Mouse (Mus musculus) right cerebral cortex, postnatal 4 days (tissue): ENCODE measurements around the gene Gtf2i.
A peak's percentile ranks its signal among the peaks of the same experiment; 100 is the strongest.
"Not testable (repeated sequence)": the region's sequence is repeated elsewhere in the genome, so short reads cannot be mapped to it uniquely, and the experiment has no call there.

ENCODE experiments used
- DNase-seq: peaks from one replicate; pipeline ENCODE4 v3.0.0-alpha.2; 2022

Gtf2i gene

DNA sequence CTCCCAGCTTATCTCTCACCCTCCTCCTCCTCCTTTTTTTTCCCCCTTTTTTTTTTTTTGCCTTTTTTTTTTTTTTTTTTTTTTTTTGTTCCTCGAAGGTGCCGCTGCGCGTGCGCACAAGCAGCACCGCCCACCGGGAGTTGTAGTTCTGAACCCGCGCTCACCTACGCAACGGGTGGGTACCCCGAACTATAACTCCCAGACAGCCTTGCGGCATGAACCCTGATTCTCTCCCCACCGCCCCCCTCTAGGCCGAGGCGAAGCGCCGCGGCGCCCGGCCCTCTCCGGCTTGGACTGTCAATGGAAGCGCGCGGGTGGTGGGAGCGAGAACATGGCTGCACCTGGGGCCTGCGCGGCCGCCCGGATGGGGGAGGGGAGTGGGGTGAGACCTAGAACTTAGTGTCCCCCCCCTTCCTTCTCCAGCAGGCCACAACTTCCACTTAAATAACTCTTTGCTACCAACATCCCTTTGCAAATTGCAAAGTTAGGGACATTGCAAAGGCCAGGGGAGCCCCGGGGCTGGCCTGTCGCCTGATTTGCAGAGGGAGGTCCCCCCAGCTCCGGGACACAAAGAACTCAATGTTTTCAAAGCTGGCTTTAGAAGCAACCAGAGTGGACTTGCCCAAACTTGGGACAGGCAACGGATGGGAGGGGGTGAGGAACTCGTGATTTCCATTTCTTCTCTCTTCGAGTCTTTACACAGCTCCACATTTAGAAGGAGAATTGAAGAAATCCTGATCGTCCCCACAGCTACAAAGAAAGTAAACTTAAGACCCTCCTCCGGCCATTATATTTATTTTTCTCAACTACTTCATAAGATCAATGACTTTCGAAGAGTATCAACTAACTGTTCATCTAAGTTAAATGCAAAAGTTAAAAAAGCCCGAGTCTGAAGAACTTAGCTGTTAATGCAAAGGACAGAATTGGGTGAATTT lies at the start of gene Gtf2i:
Gene Gtf2i (minus strand): TSS at position 73 of the 935 bp plus-strand sequence.
- peak; percentile 85 for DNase-seq

DNA sequence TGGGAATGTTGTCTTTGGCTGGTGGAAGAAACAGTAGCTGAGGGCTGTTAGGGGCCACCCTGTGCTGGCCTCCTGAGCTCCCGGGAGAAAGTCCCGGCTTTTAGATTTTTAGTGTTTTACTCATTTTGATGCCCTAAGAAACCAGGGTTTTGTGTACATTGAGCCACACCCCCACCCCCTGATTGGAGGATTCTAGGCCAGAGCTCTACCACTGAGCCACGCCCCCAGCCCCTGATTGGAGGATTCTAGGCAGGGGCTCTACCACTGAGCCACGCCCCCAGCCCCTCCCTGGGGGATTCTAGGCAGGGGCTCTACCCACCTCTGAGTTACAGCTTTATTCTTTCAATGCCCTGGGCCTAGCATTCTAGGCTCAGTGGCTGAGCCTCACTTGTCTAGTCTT lies 44.5 kb upstream of the Gtf2i start:
- DNase-seq: no peak

DNA sequence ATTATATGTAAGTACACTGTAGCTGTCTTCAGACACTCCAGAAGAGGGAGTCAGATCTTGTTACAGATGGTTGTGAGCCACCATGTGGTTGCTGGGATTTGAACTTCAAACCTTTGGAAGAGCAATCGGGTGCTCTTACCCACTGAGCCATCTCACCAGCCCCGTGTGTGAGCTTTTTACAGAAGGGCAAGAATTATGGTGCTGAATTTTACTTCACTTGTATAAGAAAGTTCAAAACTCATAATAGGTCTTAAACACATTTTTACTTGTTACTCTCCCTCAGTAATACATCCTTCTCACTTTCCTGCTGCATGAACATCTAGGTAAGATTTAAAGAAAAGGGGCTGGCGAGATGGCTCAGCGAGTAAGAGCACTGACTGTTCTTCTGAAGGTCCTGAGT lies 40.8 kb upstream of the Gtf2i start:
- DNase-seq: not testable (repeated sequence)

DNA sequence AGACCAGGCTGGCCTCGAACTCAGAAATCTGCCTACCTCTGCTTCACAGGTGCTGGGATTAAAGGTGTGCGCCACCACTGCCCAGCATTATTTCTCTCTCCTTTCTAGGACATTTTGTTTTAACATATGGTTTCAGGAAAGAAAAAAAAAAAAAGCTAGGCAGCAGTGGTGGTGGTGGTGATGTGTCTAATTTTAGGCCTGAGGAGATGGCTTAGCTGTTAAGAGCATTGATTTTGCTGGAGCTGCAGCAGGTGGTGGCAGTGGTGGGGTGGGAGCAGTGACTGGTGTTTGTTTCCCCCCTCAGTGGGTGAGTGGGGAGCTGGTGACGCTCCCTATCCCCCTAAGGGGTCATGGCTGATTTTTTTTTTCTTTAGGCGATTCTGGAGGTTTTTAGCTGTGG lies 38.6 kb upstream of the Gtf2i start:
- no peak for DNase-seq

DNA sequence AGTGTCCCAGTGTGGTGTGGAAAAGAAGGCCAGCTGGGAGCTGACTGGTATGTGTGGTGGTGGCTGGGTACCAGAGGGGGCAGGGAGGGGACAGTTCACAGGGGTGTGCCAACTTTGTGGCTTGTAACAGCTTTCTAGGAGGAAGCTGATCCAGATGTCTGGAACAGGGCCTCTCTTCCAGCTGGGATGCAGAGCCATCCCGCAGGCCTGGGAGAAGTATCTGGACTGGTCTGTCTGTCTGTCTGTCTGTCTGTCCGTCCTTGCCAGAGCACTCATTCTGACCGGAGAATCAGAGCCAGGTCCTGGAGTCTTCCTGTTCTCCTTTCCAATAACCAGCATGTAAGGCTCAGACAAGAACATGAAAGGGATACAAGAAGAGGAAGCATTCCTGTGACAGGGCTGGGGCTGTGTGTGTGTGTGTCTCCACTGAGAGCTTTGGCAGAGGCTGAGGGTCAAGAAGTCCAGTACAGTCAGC lies 38.0 kb upstream of the Gtf2i start:
- no peak for DNase-seq

DNA sequence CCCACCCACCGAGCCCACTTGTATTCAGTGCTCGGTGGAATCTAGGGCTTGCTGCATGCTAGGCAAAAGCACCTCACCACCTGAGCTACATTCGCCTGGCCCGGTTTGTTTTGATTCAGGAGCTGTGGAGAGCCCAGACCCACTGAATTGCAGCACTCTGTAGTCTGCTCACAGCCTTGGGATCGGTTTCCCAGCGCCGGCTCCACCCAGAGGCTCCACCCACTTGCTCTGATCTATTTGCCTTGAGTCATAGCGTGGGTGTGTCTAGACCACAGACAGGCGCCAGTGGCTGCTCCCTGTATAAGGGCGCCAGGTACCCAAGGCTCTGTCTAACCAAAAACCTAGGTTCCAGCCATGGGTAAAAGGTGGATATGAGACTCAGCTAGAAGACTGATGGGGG lies 36.1 kb upstream of the Gtf2i start:
- DNase-seq: no peak

DNA sequence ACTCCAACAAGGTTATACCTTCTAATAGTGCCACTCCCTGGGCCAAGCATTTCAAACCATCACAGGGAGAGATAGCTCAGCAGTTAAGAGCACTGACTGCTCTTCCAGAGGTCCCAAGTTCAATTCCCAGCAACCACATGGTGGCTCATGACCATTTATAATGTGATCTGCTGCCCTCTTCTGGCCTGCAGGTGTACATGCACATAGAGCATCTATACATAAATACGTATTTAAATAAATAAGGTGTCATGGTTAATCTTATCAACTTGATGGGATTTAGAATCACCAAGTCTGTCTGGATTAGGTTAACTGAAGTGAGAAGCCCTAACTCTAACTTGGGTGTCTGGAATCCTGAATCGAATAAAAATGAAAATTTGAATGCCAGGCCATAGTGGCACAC lies 32.5 kb upstream of the Gtf2i start:
- no peak for DNase-seq

DNA sequence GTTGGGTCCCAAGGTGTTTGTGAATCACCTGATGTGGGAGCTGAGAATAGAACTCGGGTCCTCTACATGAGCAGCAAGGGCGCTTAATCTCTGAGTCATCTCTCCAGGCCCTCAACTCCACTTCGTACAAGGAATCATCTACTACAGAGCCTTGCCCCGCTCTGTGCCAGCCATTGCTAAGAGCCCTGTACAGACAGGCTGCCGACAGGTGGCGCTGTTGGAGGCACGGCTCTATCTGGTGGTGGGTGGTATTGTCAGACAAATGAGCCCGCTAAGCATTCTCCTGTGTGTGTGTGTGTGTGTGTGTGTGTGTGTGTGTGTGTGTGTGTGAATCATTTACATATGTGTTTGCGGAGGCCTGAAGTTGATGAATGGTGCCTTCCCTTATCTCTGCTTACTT lies 30.9 kb upstream of the Gtf2i start:
- no peak for DNase-seq

DNA sequence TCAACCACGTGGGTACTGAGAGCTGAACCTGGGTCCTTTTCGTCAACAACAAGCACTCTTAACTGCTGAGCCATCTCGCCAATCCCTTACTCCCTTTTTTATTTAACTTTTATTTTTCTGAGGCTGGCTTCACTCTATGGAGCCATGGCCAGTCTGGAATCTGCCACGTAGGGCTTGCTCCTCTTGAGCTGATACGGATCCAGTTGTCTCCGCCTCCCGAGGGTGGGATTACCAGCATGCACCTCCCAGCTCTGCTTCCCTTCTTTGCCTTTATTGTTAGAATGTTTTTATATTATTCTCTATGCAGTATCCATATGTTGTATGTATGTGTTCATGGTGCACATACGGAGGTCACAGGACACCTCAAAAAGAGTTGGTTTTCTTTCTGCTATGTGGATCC lies 29.5 kb upstream of the Gtf2i start:
- DNase-seq: no peak

DNA sequence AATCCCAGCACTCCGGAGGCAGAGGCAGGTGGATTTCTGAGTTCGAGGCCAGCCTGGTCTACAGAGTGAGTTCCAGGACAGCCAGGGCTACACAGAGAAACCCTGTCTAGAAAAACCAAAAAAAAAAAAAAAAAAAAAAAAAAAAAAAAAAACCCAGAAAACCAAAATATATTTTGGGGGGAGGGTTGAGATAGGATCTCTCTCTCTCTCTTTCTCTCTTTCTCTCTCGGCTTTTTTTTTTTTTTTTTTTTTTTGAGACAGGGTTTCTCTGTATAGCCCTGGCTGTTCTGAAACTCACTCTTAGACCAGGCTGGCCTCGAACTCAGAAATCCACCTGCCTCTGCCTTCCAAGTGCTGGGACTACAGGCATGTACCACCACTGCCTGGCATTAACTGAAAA lies 29.0 kb upstream of the Gtf2i start:
- not testable (repeated sequence) for DNase-seq

DNA sequence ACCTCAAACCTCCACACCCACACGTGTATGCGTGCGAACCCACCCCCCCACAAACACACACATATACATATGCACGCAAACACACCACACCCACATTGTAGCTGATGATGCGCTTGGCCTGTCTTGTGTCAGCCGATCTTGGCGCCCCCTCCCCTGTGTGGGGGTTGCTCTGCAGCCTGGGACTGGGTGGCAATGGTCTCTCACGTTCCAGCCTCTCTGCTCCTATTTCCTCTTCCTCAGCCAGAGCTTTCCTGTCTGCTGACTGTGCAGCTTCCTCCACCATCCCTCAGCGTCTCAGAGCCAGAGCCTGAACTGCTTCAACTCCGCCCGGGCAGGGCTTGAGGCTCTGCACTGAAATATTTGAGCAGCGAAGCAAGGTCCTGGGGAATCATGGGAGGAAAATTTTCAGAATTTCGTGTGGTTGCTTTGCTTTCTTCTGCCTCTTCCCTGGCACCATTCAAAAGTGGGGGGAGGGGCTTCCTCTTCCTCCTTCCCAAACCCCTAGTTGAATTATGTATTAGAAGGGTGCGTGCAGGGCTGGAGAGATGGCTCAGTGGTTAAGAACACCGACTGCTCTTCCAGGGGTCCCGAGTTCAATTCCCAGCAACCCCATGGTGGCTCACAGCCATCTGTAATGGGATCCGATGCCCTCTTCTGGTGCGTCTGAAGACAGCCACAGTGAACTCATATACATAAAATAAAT lies 28.1 kb upstream of the Gtf2i start:
- no peak for DNase-seq

DNA sequence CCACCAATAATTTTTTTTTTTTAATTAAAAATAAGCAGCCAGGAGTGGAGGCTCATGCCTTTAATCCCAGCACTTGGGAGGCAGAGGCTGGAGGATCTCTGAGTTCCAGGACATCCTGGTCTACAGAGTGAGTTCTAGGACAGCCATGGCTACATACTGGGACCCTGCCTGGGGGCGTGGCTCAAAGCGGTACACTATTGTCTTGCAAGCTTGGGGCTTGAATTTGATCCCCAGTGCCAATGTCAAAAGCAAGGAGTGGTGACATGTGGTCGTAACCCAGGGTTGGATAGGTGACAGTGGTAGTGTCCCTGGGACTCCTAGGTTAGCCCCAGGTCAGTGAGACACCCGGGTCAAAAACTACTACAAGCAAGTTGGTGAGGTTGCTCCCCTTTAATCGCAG lies 27.2 kb upstream of the Gtf2i start:
- DNase-seq: no peak

DNA sequence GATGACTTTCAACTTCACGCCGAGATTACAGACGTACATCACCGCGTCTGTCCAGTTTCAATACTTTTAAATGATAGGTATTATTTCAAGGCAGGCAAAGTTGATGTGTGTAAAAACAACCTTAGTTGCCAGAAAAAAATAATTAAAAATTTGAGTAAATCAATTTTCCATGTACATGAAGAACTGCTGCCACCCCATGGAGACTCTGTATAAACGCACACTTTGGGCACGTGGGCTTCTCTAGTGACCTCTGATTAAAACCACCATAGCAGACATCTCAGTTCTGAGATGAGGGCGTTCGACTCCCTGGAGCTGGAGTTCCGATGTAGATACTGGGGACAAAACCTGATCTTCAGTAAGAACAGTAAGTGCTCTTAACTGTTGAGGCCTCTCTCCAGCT lies 26.8 kb upstream of the Gtf2i start:
- DNase-seq: no peak

DNA sequence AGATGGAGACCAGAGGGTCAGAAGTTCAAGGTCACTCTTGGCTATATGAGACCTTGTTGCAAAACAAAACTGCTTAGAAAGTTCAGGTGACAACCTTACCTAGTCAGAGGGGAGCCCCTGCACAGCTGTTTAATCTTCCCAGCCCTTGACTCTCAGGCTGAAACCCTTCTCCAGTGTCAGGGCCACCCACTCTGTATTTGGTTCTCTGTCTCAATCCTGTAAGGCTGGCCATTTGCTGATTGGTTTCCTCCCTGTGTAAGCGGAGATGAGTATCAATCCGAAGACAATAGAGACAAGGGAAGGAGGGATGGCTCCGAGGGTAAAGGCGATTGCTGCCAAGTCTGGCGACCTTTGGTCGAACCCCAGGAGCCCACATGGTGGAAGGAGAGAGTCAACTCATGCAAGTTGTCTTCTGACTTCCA lies 25.6 kb upstream of the Gtf2i start:
- no peak for DNase-seq

DNA sequence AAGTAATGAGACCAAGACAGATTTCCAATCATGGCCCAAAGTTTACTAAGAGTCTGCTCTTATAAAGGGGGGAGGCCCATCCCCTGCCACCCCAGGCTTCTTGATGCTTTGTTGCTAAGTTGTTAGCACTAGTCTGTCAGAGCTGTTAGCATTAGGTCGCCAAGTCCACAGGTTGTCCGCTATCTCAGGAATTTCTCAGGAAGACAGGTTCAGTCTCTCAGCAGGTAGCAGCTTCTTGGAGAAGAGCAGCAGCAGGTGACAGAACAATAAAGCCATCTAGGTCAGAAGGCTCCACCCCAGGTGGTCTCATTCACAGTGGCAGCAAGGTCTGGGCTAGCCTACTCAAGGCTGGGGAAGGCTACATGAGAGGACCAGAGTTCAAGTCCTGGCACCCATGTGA lies 22.5 kb upstream of the Gtf2i start:
- not testable (repeated sequence) for DNase-seq

DNA sequence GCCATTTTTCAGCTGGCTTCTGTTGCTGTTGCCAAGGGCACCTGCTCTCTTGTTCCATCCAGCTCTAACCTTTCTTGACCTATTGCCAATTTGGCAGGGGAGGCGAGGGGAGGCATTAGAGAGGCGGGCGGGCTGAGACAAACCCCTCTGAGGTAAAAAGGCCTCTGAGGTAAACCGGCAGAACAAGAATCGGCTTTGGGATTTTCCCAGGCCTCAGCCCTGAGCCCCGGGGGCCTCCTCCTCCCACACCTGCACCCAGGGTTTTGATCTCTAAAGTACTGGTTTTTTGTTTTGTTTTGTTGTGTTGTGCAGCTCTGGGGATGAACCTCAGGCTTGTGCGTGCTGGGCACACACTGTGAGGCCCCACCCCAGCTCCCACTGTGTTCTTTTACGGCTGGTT lies 18.2 kb upstream of the Gtf2i start:
- DNase-seq: no peak

DNA sequence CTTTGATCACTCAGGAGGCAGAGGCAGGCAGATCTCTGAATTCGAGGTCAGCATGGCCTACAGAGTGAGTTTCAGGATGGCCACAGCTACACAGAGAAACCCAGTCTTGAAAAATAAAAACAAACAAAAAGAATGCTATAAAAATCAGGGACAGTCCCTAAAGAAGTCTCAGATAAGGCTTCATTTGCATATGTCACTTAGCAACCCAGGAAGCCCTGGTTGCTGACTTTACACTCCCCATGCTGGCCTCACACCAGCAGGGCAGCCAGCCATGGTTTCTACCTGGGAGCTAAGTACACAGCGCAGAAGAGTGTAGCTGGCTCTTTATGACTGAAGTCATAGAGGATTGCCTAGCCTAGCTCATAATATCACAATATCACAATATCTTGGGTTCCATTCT lies 15.5 kb upstream of the Gtf2i start:
- no peak for DNase-seq

DNA sequence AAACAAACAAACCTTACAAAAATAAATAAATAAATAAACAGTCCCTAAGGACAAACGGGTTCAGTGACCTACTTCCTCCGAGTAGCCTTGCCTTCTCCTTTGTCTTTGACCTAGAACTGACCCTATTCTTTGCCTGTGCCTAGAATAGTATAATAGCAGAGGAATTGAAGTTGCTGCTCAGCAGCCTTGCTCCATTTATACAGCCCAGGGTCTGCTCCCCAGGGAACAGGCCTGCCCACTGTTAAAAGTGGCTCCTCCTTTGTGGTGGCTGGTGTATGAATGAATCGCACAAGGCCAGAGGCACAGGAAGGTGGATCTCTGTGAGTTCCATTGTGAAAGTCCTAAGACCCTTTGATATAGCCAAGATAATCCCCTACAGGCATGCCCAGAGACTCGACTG lies 14.8 kb upstream of the Gtf2i start:
- no peak for DNase-seq

DNA sequence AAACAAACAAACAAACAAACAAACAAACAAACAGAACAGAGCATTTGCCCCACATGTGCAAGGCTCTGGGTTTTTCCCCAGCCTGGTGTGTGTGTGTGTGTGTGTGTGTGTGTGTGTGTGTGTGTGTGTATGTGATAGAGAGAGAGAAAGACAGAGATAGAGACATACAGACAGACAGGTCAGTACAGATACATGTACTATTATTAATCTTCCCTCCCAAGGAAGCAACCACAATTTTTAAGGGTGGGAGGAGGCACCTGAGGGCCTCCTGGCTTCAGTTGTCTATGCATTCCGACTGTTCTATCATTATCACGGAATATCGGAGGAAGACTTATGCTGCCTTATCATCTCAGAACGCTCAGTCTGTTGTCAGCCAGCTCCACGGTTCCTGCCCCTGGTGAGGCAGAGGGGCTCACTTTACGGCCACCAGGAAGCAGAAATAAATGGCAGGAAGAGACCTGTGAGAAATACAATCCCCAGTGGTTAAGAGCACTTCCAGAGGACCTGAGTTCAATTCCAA lies 14.0 kb upstream of the Gtf2i start:
- no peak for DNase-seq

DNA sequence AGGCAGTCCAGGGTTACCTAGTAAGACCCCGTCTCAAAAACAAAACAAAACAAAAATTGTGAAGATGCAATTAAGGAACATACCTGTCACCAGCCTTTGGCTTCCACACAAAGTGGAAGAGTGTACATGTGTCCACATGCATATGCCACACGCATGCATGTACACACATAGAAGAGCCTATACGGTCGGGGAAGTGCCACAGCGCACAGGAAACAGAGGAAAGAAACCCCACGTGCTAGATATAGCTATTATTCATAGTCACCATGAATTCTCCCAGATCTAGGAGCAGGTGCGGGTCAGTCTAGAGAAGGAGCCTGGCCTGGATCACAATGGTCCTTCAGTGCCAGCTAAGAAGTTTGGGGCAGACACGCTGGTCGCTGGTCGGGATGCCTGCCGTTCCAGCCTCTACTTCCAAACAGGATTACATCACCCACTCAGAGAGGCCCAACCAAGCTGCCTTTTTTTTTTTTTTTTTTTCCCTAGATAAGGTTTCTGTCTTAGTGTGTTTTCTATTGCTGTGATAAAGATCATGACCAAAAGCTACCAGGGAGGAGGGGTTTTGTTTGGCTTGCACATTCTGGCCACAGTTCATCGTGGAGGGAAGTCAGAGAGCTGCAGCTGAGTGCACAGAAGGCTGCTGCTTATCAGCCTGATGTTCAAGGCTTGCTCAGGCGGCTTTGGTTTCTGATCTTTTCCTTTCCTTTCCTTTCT lies 11.5 kb upstream of the Gtf2i start:
- no peak for DNase-seq

DNA sequence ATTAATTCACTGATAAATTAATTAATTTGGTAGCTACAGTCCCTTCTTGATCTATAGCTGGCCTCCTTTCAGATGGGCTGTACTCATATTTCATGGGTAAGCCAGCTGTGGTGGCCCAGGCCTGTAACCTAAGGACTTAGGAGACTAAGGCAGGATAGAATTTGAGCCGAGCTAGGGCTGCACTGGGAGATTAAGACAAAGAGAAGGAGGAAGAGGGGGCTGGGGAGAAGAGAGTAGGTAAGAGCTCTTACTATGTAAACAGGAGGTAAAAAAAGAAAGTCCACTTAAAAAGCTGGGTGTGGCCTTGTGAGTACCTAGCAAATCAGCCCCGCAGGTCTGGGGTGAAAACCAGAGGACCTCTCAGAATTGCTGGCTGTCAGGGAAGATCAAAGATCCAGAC lies 9.3 kb upstream of the Gtf2i start:
- no peak for DNase-seq

DNA sequence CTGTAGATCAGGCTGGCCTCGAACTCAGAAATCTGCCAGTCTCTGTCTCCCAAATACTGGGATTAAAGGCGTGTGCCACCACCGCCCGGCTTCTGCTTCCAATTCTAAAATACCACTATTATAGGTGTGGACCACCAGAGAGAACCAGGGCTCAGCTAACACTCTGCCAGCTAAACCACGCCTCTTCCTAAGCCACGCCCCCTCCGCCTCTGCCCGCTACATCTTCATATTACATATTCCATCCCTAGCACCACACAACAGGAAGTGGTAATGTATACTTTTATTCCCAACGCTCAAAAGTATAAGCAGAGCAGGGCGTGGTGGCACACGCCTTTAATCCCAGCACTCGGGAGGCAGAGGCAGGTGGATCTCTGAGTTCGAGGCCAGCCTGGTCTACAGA lies 8.8 kb upstream of the Gtf2i start:
- no peak for DNase-seq

DNA sequence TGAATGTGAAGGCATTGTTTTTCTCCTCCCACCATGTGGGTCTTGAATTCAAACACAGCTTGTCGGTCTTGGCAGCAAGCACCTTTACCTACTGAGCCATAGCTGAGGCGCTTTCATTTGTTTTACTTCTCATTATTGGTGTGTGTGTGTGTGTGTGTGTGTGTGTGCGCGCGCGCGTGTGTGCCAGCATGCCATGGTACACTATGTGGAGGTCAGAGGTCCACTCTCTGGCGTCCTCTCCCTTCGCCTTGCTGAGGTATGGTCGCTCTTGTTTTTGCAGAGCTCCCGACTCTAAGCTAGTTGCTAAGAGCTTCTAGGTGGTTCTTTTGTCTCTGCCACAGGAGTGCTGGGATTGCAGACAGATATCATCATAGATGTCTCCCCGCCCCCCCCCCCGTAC lies 7.8 kb upstream of the Gtf2i start:
- DNase-seq: no peak
